11 mouse cellular contexts compared by ENCODE assay signal in genomic region chr8:128003881-128004286, GRCm38 (mm10).
A peak's percentile ranks its signal among the peaks of the same experiment; 100 is the strongest.
DNase-seq lines count a peak whose midpoint lies in the region; ATAC-seq and TF ChIP-seq lines count a peak whose summit lies in the region.
"Had no signal": no experiment of that assay in that cellular context is flagged by ENCODE, and none has a peak within 500 bp of the region (broad histone marks: within the 10 kb centered on the region; RNA-seq: fewer than 3 reads in every experiment).

No protein-coding gene starts in this region.

- H3K4me1 ChIP-seq in kidney, embryonic 14.5 days (ENCODE audit: control insufficient read depth, insufficient read depth, low read length), result peaks cover 8% of the 10 kb centered on the region
- H3K4me1 ChIP-seq in kidney, adult 2 months (ENCODE audit: control insufficient read depth, insufficient read depth, low read length), result no peaks in the 10 kb centered on the region
- H3K4me1 ChIP-seq in midbrain, embryonic 10.5 days, result peaks cover 33% of the 10 kb centered on the region
- 0 out of 2 replicates have a peak, but pooled peaks cover 3% of the 10 kb centered on the region for H3K4me1 ChIP-seq in midbrain, embryonic 16.5 days (ENCODE audit: control insufficient read depth, insufficient read depth, low read length)
- H3K4me1 ChIP-seq in forebrain, embryonic 14.5 days (ENCODE audit: control insufficient read depth, insufficient read depth, low read length), result 0 out of 2 replicates have a peak, but pooled peaks cover 3% of the 10 kb centered on the region
- no peaks in the 10 kb centered on the region for H3K4me1 ChIP-seq in midbrain, embryonic 14.5 days (ENCODE audit: control insufficient read depth, insufficient read depth, low read length)
- no peaks in the 10 kb centered on the region for H3K4me1 ChIP-seq in hindbrain, embryonic 14.5 days (replicated peaks; ENCODE audit: control insufficient read depth, insufficient read depth, low read length)

- H3K27ac ChIP-seq in kidney, embryonic 14.5 days (ENCODE audit: low read depth, low read length), result no peak overlapping the region
- H3K27ac ChIP-seq in kidney, adult 2 months (ENCODE audit: insufficient read depth, low read depth, low read length), result no peak overlapping the region
- no peak overlapping the region for H3K27ac ChIP-seq in midbrain, embryonic 10.5 days (replicated peaks)
- no peak overlapping the region for H3K27ac ChIP-seq in midbrain, embryonic 16.5 days (ENCODE audit: low read length)
- no peak overlapping the region for H3K27ac ChIP-seq in forebrain, embryonic 14.5 days (ENCODE audit: low read depth, low read length)
- H3K27ac ChIP-seq in midbrain, embryonic 14.5 days (replicated peaks; ENCODE audit: low read depth, low read length), result no peak overlapping the region
- H3K27ac ChIP-seq in hindbrain, embryonic 14.5 days, result no peak overlapping the region

- DNase-seq in kidney, adult 2 months, result no peak
- peak; percentile 23 for DNase-seq in midbrain, embryonic 10.5 days (ENCODE audit: low spot score)
- peak; percentile 81 for DNase-seq in forebrain, embryonic 14.5 days (ENCODE audit: low spot score)
- peak; percentile 55 for DNase-seq in midbrain, embryonic 14.5 days
- no peak for DNase-seq in hindbrain, embryonic 14.5 days (ENCODE audit: low spot score)
- DNase-seq in neural tube, embryonic 10.5 days (ENCODE audit: extremely low spot score, low spot score), result no peak
- DNase-seq: cerebellum, postnatal 10 days; kidney, adult 8-10 months; liver, postnatal 0 days had no signal

- H3K4me2 ChIP-seq in kidney, embryonic 14.5 days (replicated peaks; ENCODE audit: low read depth, low read length), result no peak overlapping the region
- H3K4me2 ChIP-seq in midbrain, embryonic 16.5 days (ENCODE audit: low read length), result no peak overlapping the region
- H3K4me2 ChIP-seq in forebrain, embryonic 14.5 days (ENCODE audit: low read length), result no peak overlapping the region
- H3K4me2 ChIP-seq in midbrain, embryonic 14.5 days (ENCODE audit: low read length), result no peak overlapping the region
- H3K4me2 ChIP-seq in hindbrain, embryonic 14.5 days (replicated peaks), result no peak overlapping the region

- no peaks in the 10 kb centered on the region for H3K9me3 ChIP-seq in kidney, embryonic 14.5 days (ENCODE audit: control insufficient read depth, low read length)
- H3K9me3 ChIP-seq in midbrain, embryonic 10.5 days (replicated peaks), result no peaks in the 10 kb centered on the region
- H3K9me3 ChIP-seq in midbrain, embryonic 16.5 days (replicated peaks; ENCODE audit: control insufficient read depth, low read length, poor library complexity, severe bottlenecking), result no peaks in the 10 kb centered on the region
- H3K9me3 ChIP-seq in forebrain, embryonic 14.5 days (replicated peaks; ENCODE audit: control insufficient read depth, low read length), result no peaks in the 10 kb centered on the region
- no peaks in the 10 kb centered on the region for H3K9me3 ChIP-seq in midbrain, embryonic 14.5 days (ENCODE audit: control insufficient read depth, low read length)
- no peaks in the 10 kb centered on the region for H3K9me3 ChIP-seq in hindbrain, embryonic 14.5 days (ENCODE audit: control insufficient read depth, low read length)

- 24% methylated on average over 3 of the region's 3 CpGs for WGBS in kidney, embryonic 14.5 days
- WGBS in kidney, adult 2 months, result 77% methylated on average over 3 of the region's 3 CpGs
- 59% methylated on average over 3 of the region's 3 CpGs for WGBS in midbrain, embryonic 10.5 days
- WGBS in midbrain, embryonic 16.5 days, result 37% methylated on average over 3 of the region's 3 CpGs
- WGBS in forebrain, embryonic 14.5 days, result 16% methylated on average over 3 of the region's 3 CpGs
- 16% methylated on average over 3 of the region's 3 CpGs for WGBS in midbrain, embryonic 14.5 days
- WGBS in hindbrain, embryonic 14.5 days, result 32% methylated on average over 3 of the region's 3 CpGs

- H3K9ac ChIP-seq in kidney, embryonic 14.5 days (ENCODE audit: low read depth, low read length), result no peak overlapping the region
- H3K9ac ChIP-seq in midbrain, embryonic 16.5 days (ENCODE audit: low read depth, low read length), result no peak overlapping the region
- H3K9ac ChIP-seq in forebrain, embryonic 14.5 days (ENCODE audit: low read length), result no peak overlapping the region
- H3K9ac ChIP-seq in midbrain, embryonic 14.5 days (replicated peaks; ENCODE audit: low read length), result no peak overlapping the region
- H3K9ac ChIP-seq in hindbrain, embryonic 14.5 days, result no peak overlapping the region
- H3K9ac ChIP-seq: liver, postnatal 0 days had no signal

- TF ChIP-seq CTCF in kidney, adult 2 months (conservative IDR thresholded peaks at IDR 0.05; ENCODE audit: insufficient read depth, insufficient read length, low read depth, low read length), result no peak

- peak; percentile 24; the same call in 1 of the 2 replicates for ATAC-seq in kidney, embryonic 14.5 days (ENCODE audit: low FRiP score, low TSS enrichment)
- ATAC-seq in midbrain, embryonic 16.5 days, result no peak
- ATAC-seq in forebrain, embryonic 14.5 days, result peak; percentile 62; the same call in 1 of the 2 replicates
- ATAC-seq in midbrain, embryonic 14.5 days (ENCODE audit: low FRiP score, low TSS enrichment), result peak; percentile 50; the same call in 1 of the 2 replicates
- ATAC-seq in hindbrain, embryonic 14.5 days (ENCODE audit: low FRiP score), result no peak
- ATAC-seq: liver, postnatal 0 days had no signal

- no peak overlapping the region for H3K4me3 ChIP-seq in kidney, embryonic 14.5 days (ENCODE audit: low read length)
- H3K4me3 ChIP-seq in kidney, adult 2 months (ENCODE audit: insufficient read depth, low read depth, low read length), result no peak overlapping the region
- no peak overlapping the region for H3K4me3 ChIP-seq in midbrain, embryonic 10.5 days
- H3K4me3 ChIP-seq in midbrain, embryonic 16.5 days (ENCODE audit: low read depth, low read length), result no peak overlapping the region
- H3K4me3 ChIP-seq in forebrain, embryonic 14.5 days (ENCODE audit: low read depth, low read length), result no peak overlapping the region
- H3K4me3 ChIP-seq in midbrain, embryonic 14.5 days (replicated peaks; ENCODE audit: low read depth, low read length), result no peak overlapping the region
- no peak overlapping the region for H3K4me3 ChIP-seq in hindbrain, embryonic 14.5 days (replicated peaks; ENCODE audit: low read length)

- no peaks in the 10 kb centered on the region for H3K36me3 ChIP-seq in kidney, embryonic 14.5 days (ENCODE audit: control insufficient read depth, insufficient read depth, low read length)
- no peaks in the 10 kb centered on the region for H3K36me3 ChIP-seq in kidney, adult 2 months (ENCODE audit: control insufficient read depth, insufficient read depth, low read length)
- no peaks in the 10 kb centered on the region for H3K36me3 ChIP-seq in midbrain, embryonic 10.5 days
- no peaks in the 10 kb centered on the region for H3K36me3 ChIP-seq in midbrain, embryonic 16.5 days (ENCODE audit: control insufficient read depth, insufficient read depth, low read length)
- H3K36me3 ChIP-seq in forebrain, embryonic 14.5 days (ENCODE audit: control insufficient read depth, insufficient read depth, low read length), result no peaks in the 10 kb centered on the region
- H3K36me3 ChIP-seq in midbrain, embryonic 14.5 days (ENCODE audit: control insufficient read depth, insufficient read depth, low read length), result no peaks in the 10 kb centered on the region
- H3K36me3 ChIP-seq in hindbrain, embryonic 14.5 days (replicated peaks; ENCODE audit: control insufficient read depth, insufficient read depth), result no peaks in the 10 kb centered on the region

- H3K27me3 ChIP-seq in kidney, embryonic 14.5 days (ENCODE audit: control insufficient read depth, insufficient read depth, low read length), result no peaks in the 10 kb centered on the region
- H3K27me3 ChIP-seq in kidney, adult 2 months (replicated peaks; ENCODE audit: control insufficient read depth, insufficient read depth, low read length), result no peaks in the 10 kb centered on the region
- peaks cover 7% of the 10 kb centered on the region; the same call in 1 of the 2 replicates for H3K27me3 ChIP-seq in midbrain, embryonic 10.5 days (ENCODE audit: low read depth, poor library complexity, severe bottlenecking)
- H3K27me3 ChIP-seq in midbrain, embryonic 16.5 days (ENCODE audit: control insufficient read depth, insufficient read depth, low read depth, low read length), result no peaks in the 10 kb centered on the region
- H3K27me3 ChIP-seq in forebrain, embryonic 14.5 days (replicated peaks; ENCODE audit: control insufficient read depth, insufficient read depth, low read length), result no peaks in the 10 kb centered on the region
- no peaks in the 10 kb centered on the region for H3K27me3 ChIP-seq in midbrain, embryonic 14.5 days (ENCODE audit: control insufficient read depth, insufficient read depth, low read length)
- no peaks in the 10 kb centered on the region for H3K27me3 ChIP-seq in hindbrain, embryonic 14.5 days (ENCODE audit: control insufficient read depth, insufficient read depth, low read length)

- TF ChIP-seq POLR2A in kidney, adult 2 months (IDR thresholded peaks at IDR 0.05; ENCODE audit: low read depth, low read length), result no peak

Comparison
In these comparisons a context has a peak if more than half of its experiments do, and no peak if none do; other contexts are left out.
1. ATAC-seq: peak in kidney, embryonic 14.5 days (single experiment), forebrain, embryonic 14.5 days (single experiment) and midbrain, embryonic 14.5 days (single experiment); none in midbrain, embryonic 16.5 days (single experiment) and hindbrain, embryonic 14.5 days (single experiment).
2. DNase-seq: peak in midbrain, embryonic 10.5 days (single experiment), forebrain, embryonic 14.5 days (single experiment) and midbrain, embryonic 14.5 days (single experiment); none in kidney, adult 2 months (single experiment), hindbrain, embryonic 14.5 days (single experiment) and neural tube, embryonic 10.5 days (single experiment).